Mouse (Mus musculus): ENCODE measurements around the gene Ubash3b. TPM values are rescaled to one million over a fixed set of nuclear protein-coding genes. Genes with fewer than 3 reads are reported as not detected.
A peak's percentile ranks its signal among the peaks of the same experiment; 100 is the strongest.

Gene Ubash3b
- polyA plus RNA-seq, 1 experiment from 2014 or later = 5.2 TPM

- Histone ChIP-seq H3K27ac (ENCODE audit: low read length) (peak overlapping the region; percentile 75), H3K9ac (ENCODE audit: low read length) (peak overlapping the region; percentile 77), H3K36me3 (ENCODE audit: control insufficient read depth, insufficient read depth, low read length) (no peaks in the 10 kb centered on the region), H3K4me3 (ENCODE audit: low read length) (peak overlapping the region; percentile 82), H3K9me3 (ENCODE audit: control insufficient read depth, low read length) (no peaks in the 10 kb centered on the region), H3K27me3 (ENCODE audit: control insufficient read depth, insufficient read depth, low read depth, low read length) (peaks cover 5% of the 10 kb centered on the region; the same call in 1 of the 2 replicates), H3K4me1 (replicated peaks; ENCODE audit: control insufficient read depth, insufficient read depth, low read length) (peaks cover 16% of the 10 kb centered on the region; the same call in 1 of the 2 replicates), H3K4me2 (ENCODE audit: low read depth, low read length) (peak overlapping the region; percentile 92)
- peak; percentile 91 for ATAC-seq (ENCODE audit: low read depth)
- under 1% methylated on average over 82 of the region's 82 CpGs for WGBS
These were observed 4.3 kb downstream of the Ubash3b start for GRCm38 (mm10) chr9:41157020-41157871.

GRCm38 (mm10) chr9:41156720-41157019, 4.8 kb downstream of the Ubash3b start:
- H3K4me1 ChIP-seq (replicated peaks; ENCODE audit: control insufficient read depth, insufficient read depth, low read length) = peaks cover 16% of the 10 kb centered on the region; the same call in 1 of the 2 replicates
- peak overlapping the region; percentile 92 for H3K4me2 ChIP-seq (ENCODE audit: low read depth, low read length)
- no peaks in the 10 kb centered on the region for H3K36me3 ChIP-seq (ENCODE audit: control insufficient read depth, insufficient read depth, low read length)
- under 1% methylated on average over 20 of the region's 20 CpGs for WGBS
- peaks cover 5% of the 10 kb centered on the region; the same call in 1 of the 2 replicates for H3K27me3 ChIP-seq (ENCODE audit: control insufficient read depth, insufficient read depth, low read depth, low read length)
- peak overlapping the region; percentile 77 for H3K9ac ChIP-seq (ENCODE audit: low read length)
- no peaks in the 10 kb centered on the region for H3K9me3 ChIP-seq (ENCODE audit: control insufficient read depth, low read length)
- peak; percentile 16; the same call in 1 of the 2 replicates for ATAC-seq (ENCODE audit: low read depth)
- H3K4me3 ChIP-seq (ENCODE audit: low read length) = peak overlapping the region; percentile 82
- H3K27ac ChIP-seq (ENCODE audit: low read length) = no peak overlapping the region

- H3K9me3 ChIP-seq (ENCODE audit: control insufficient read depth, low read length) = no peaks in the 10 kb centered on the region
- no peak overlapping the region for H3K27ac ChIP-seq (ENCODE audit: low read length)
- H3K4me2 ChIP-seq (ENCODE audit: low read depth, low read length) = peak overlapping the region; percentile 92
- no peaks in the 10 kb centered on the region for H3K36me3 ChIP-seq (ENCODE audit: control insufficient read depth, insufficient read depth, low read length)
- H3K4me1 ChIP-seq (replicated peaks; ENCODE audit: control insufficient read depth, insufficient read depth, low read length) = peaks cover 16% of the 10 kb centered on the region; the same call in 1 of the 2 replicates
- no peak for ATAC-seq (ENCODE audit: low read depth)
- 23% methylated on average over 20 of the region's 20 CpGs for WGBS
- peak overlapping the region; percentile 82 for H3K4me3 ChIP-seq (ENCODE audit: low read length)
- peaks cover 5% of the 10 kb centered on the region; the same call in 1 of the 2 replicates for H3K27me3 ChIP-seq (ENCODE audit: control insufficient read depth, insufficient read depth, low read depth, low read length)
- peak overlapping the region; percentile 77; the same call in 1 of the 2 replicates for H3K9ac ChIP-seq (ENCODE audit: low read length)
These were observed 5.3 kb downstream of the Ubash3b start for GRCm38 (mm10) chr9:41156006-41156719.

- Histone ChIP-seq H3K36me3 (ENCODE audit: control insufficient read depth, insufficient read depth, low read length) (no peaks in the 10 kb centered on the region), H3K27ac (ENCODE audit: low read length) (no peak overlapping the region), H3K4me2 (ENCODE audit: low read depth, low read length) (no peak overlapping the region), H3K4me3 (ENCODE audit: low read length) (no peak overlapping the region), H3K27me3 (ENCODE audit: control insufficient read depth, insufficient read depth, low read depth, low read length) (peaks cover 5% of the 10 kb centered on the region; the same call in 1 of the 2 replicates), H3K9me3 (ENCODE audit: control insufficient read depth, low read length) (no peaks in the 10 kb centered on the region), H3K4me1 (replicated peaks; ENCODE audit: control insufficient read depth, insufficient read depth, low read length) (peaks cover 14% of the 10 kb centered on the region; the same call in 1 of the 2 replicates), H3K9ac (ENCODE audit: low read length) (no peak overlapping the region)
- 71% methylated on average over 1 of the region's 1 CpGs for WGBS
- no peak for ATAC-seq (ENCODE audit: low read depth)
These were observed 7.5 kb downstream of the Ubash3b start for GRCm38 (mm10) chr9:41153979-41154378.

GRCm38 (mm10) chr9:41153050-41153449, 8.4 kb downstream of the Ubash3b start:
- H3K36me3 ChIP-seq (ENCODE audit: control insufficient read depth, insufficient read depth, low read length) = no peaks in the 10 kb centered on the region
- no peaks in the 10 kb centered on the region for H3K9me3 ChIP-seq (ENCODE audit: control insufficient read depth, low read length)
- ATAC-seq (ENCODE audit: low read depth) = no peak
- 30% methylated on average over 5 of the region's 5 CpGs for WGBS
- peaks cover 5% of the 10 kb centered on the region; the same call in 1 of the 2 replicates for H3K27me3 ChIP-seq (ENCODE audit: control insufficient read depth, insufficient read depth, low read depth, low read length)
- H3K4me3 ChIP-seq (ENCODE audit: low read length) = no peak overlapping the region
- no peak overlapping the region for H3K9ac ChIP-seq (ENCODE audit: low read length)
- no peak overlapping the region for H3K27ac ChIP-seq (ENCODE audit: low read length)
- H3K4me1 ChIP-seq (replicated peaks; ENCODE audit: control insufficient read depth, insufficient read depth, low read length) = peaks cover 14% of the 10 kb centered on the region; the same call in 1 of the 2 replicates
- H3K4me2 ChIP-seq (ENCODE audit: low read depth, low read length) = no peak overlapping the region

- H3K9me3 ChIP-seq (ENCODE audit: control insufficient read depth, low read length) = no peaks in the 10 kb centered on the region
- H3K4me3 ChIP-seq (ENCODE audit: low read length) = no peak overlapping the region
- no peak overlapping the region for H3K9ac ChIP-seq (ENCODE audit: low read length)
- no peak overlapping the region for H3K4me2 ChIP-seq (ENCODE audit: low read depth, low read length)
- peaks cover 5% of the 10 kb centered on the region; the same call in 1 of the 2 replicates for H3K27me3 ChIP-seq (ENCODE audit: control insufficient read depth, insufficient read depth, low read depth, low read length)
- peaks cover 22% of the 10 kb centered on the region for H3K4me1 ChIP-seq (replicated peaks; ENCODE audit: control insufficient read depth, insufficient read depth, low read length)
- no peak for ATAC-seq (ENCODE audit: low read depth)
- no peaks in the 10 kb centered on the region for H3K36me3 ChIP-seq (ENCODE audit: control insufficient read depth, insufficient read depth, low read length)
- H3K27ac ChIP-seq (ENCODE audit: low read length) = no peak overlapping the region
- WGBS = 79% methylated on average over 4 of the region's 4 CpGs
These were observed 10.0 kb downstream of the Ubash3b start for GRCm38 (mm10) chr9:41151491-41151890.

- H3K9ac ChIP-seq (ENCODE audit: low read length) = no peak overlapping the region
- no peak overlapping the region for H3K27ac ChIP-seq (ENCODE audit: low read length)
- H3K4me3 ChIP-seq (ENCODE audit: low read length) = no peak overlapping the region
- H3K9me3 ChIP-seq (ENCODE audit: control insufficient read depth, low read length) = no peaks in the 10 kb centered on the region
- no peaks in the 10 kb centered on the region for H3K36me3 ChIP-seq (ENCODE audit: control insufficient read depth, insufficient read depth, low read length)
- 27% methylated on average over 2 of the region's 2 CpGs for WGBS
- H3K4me1 ChIP-seq (replicated peaks; ENCODE audit: control insufficient read depth, insufficient read depth, low read length) = peaks cover 18% of the 10 kb centered on the region
- H3K4me2 ChIP-seq (ENCODE audit: low read depth, low read length) = no peak overlapping the region
- no peaks in the 10 kb centered on the region for H3K27me3 ChIP-seq (ENCODE audit: control insufficient read depth, insufficient read depth, low read depth, low read length)
- ATAC-seq (ENCODE audit: low read depth) = no peak
These were observed 11.6 kb downstream of the Ubash3b start for GRCm38 (mm10) chr9:41149896-41150295.

- no peak for ATAC-seq (ENCODE audit: low read depth)
These were observed 12.3 kb downstream of the Ubash3b start for GRCm38 (mm10) chr9:41149079-41149676.

GRCm38 (mm10) chr9:41148600-41148999, 12.9 kb downstream of the Ubash3b start:
- Histone ChIP-seq H3K4me1 (replicated peaks; ENCODE audit: control insufficient read depth, insufficient read depth, low read length) (peaks cover 18% of the 10 kb centered on the region), H3K4me2 (ENCODE audit: low read depth, low read length) (no peak overlapping the region), H3K36me3 (ENCODE audit: control insufficient read depth, insufficient read depth, low read length) (no peaks in the 10 kb centered on the region), H3K9ac (ENCODE audit: low read length) (no peak overlapping the region), H3K9me3 (ENCODE audit: control insufficient read depth, low read length) (no peaks in the 10 kb centered on the region), H3K27ac (ENCODE audit: low read length) (no peak overlapping the region), H3K27me3 (ENCODE audit: control insufficient read depth, insufficient read depth, low read depth, low read length) (no peaks in the 10 kb centered on the region), H3K4me3 (ENCODE audit: low read length) (no peak overlapping the region)
- WGBS = 81% methylated on average over 7 of the region's 7 CpGs
- ATAC-seq (ENCODE audit: low read depth) = no peak

More at GRCm38 (mm10) chr9:41149079-41149676, 12.3 kb downstream of the Ubash3b start:
- Histone ChIP-seq H3K4me3 (ENCODE audit: low read length) (no peak overlapping the region), H3K4me1 (replicated peaks; ENCODE audit: control insufficient read depth, insufficient read depth, low read length) (peaks cover 18% of the 10 kb centered on the region), H3K36me3 (ENCODE audit: control insufficient read depth, insufficient read depth, low read length) (no peaks in the 10 kb centered on the region), H3K4me2 (ENCODE audit: low read depth, low read length) (no peak overlapping the region), H3K9me3 (ENCODE audit: control insufficient read depth, low read length) (no peaks in the 10 kb centered on the region), H3K27me3 (ENCODE audit: control insufficient read depth, insufficient read depth, low read depth, low read length) (no peaks in the 10 kb centered on the region), H3K27ac (ENCODE audit: low read length) (no peak overlapping the region), H3K9ac (ENCODE audit: low read length) (no peak overlapping the region)
- WGBS = 62% methylated on average over 6 of the region's 6 CpGs

Measured in lung, embryonic 16.5 days (tissue).